Mouse (Mus musculus) thymus, adult 2 months (tissue): ENCODE measurements around the gene Rptor. TPM values are rescaled to one million over a fixed set of nuclear protein-coding genes. Genes with fewer than 3 reads are reported as not detected.
A peak's percentile ranks its signal among the peaks of the same experiment; 100 is the strongest.

Source experiments
- DNase-seq: peaks from one replicate; pipeline ENCODE4 v3.0.0; 2021
- H3K27ac ChIP-seq: fragments of 200-500 bp; 2 replicates; pipeline ENCODE4 v1.5.1; 2012; ENCODE audit warnings: low read length, control low read depth; ENCODE audit not compliant: control insufficient read depth, insufficient read depth
- H3K27me3 ChIP-seq: fragments of 200-500 bp; 2 replicates; pipeline ENCODE4 v1.6.1; 2012; ENCODE audit warnings: mild to moderate bottlenecking, low read length, moderate library complexity, mixed read lengths; ENCODE audit not compliant: control insufficient read depth, insufficient read depth
- H3K36me3 ChIP-seq: fragments of 200-500 bp; 2 replicates; pipeline ENCODE4 v1.6.1; 2012; ENCODE audit warnings: mild to moderate bottlenecking, low read length, moderate library complexity; ENCODE audit not compliant: control insufficient read depth, insufficient read depth
- H3K4me1 ChIP-seq: fragments of 200-500 bp; replicated peaks from 2 replicates; pipeline ENCODE4 v1.6.1; 2012; ENCODE audit warnings: low read length; ENCODE audit not compliant: control insufficient read depth, insufficient read depth
- H3K4me3 ChIP-seq: fragments of 200-500 bp; 2 replicates; pipeline ENCODE4 v1.5.1; 2012; ENCODE audit warnings: mild to moderate bottlenecking, low read length, control low read depth, moderate library complexity; ENCODE audit not compliant: control insufficient read depth, insufficient read depth
- CTCF ChIP-seq: fragments of 200-500 bp; IDR thresholded peaks from 2 replicates; pipeline ENCODE4 v1.5.1; 2012; ENCODE audit warnings: mild to moderate bottlenecking, control low read depth, low read length, moderate library complexity, borderline replicate concordance; ENCODE audit not compliant: control insufficient read depth, poor library complexity, insufficient read depth; ENCODE audit errors: extremely low read depth
- POLR2A ChIP-seq: fragments of 200-500 bp; IDR thresholded peaks from 2 replicates; pipeline ENCODE4 v1.6.1; 2012; ENCODE audit warnings: mild to moderate bottlenecking, low read length, control low read depth, moderate library complexity; ENCODE audit not compliant: control insufficient read depth, poor library complexity, insufficient read depth; ENCODE audit errors: extremely low read depth
- WGBS: fragments of 180-500 bp; shearing (Covaris S2); methylation state at CpG from one replicate; pipeline ENCODE4 v1.1.7; 2018; 5-methylcytosine and 5-hydroxymethylcytosine counted together
- polyA plus RNA-seq: library from polyadenylated mRNA; depleted of rRNA; stranded (reverse); fragments of >200 nt; gene quantifications from 2 replicates; pipeline ENCODE4 v1.2.3, GENCODE M21; 2012

The Rptor gene
- polyA plus RNA-seq, 1 experiment = 58.7 TPM

GRCm38 (mm10) chr11:119788488-119788887, 185.8 kb downstream of the Rptor start:
- WGBS = 96% methylated on average over 7 of the region's 7 CpGs
- H3K4me3 ChIP-seq = no peak overlapping the region
- DNase-seq = no peak
- H3K36me3 ChIP-seq = no peaks in the 10 kb centered on the region
- no peak overlapping the region for H3K27ac ChIP-seq
- peaks cover 5% of the 10 kb centered on the region; the same call in 1 of the 2 replicates for H3K4me1 ChIP-seq
- H3K27me3 ChIP-seq = no peaks in the 10 kb centered on the region
- TF ChIP-seq CTCF (no peak), POLR2A (no peak)

DNA sequence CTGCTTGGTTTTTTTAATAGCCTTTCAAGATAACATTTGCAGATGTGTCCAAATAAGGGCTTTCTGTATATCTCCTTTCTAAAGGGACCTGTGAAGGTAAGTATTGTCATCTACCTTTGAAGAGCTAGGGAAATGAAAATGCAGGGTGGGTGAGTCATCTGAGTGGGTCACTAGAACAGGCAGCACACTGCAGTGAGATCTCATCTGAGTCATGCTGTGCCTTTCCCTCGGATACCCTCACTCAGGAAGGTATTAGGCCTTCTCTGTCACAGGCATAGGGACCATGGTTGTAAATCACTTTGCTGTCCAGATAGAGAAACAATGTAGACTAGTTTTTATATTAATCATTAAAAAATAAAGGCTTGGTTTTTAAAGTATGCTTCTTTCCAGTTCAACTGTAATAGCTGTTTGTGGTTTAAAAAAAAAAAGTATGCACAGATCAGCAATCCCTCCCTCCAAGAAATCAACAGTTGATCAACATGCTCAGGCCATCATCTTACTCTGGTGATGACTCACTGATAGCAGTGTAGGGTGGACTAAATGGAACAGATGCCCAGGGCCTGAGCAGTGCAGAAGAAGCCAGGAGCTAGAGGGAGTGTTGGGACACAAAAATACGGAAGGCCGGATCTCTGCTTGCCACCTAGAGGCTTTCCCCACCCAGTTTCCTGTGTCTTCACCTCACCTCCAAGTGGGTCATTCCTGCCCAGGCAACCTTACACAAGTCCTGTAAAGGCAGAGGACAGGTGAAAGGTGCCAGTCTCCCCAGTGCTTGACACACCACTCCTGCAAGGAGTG, 186.4 kb downstream of the Rptor start:
- TF ChIP-seq POLR2A (no peak), CTCF (no peak)
- no peak overlapping the region for H3K4me3 ChIP-seq
- no peaks in the 10 kb centered on the region for H3K27me3 ChIP-seq
- DNase-seq = no peak
- WGBS = 93% methylated on average over 3 of the region's 3 CpGs
- no peaks in the 10 kb centered on the region for H3K36me3 ChIP-seq
- peaks cover 5% of the 10 kb centered on the region; the same call in 1 of the 2 replicates for H3K4me1 ChIP-seq
- no peak overlapping the region for H3K27ac ChIP-seq

- no peak for DNase-seq
- H3K27me3 ChIP-seq = no peaks in the 10 kb centered on the region
- H3K36me3 ChIP-seq = no peaks in the 10 kb centered on the region
- H3K4me3 ChIP-seq = no peak overlapping the region
- peaks cover 18% of the 10 kb centered on the region for H3K4me1 ChIP-seq
- WGBS = 93% methylated on average over 10 of the region's 10 CpGs
- TF ChIP-seq POLR2A (no peak), CTCF (no peak)
- H3K27ac ChIP-seq = no peak overlapping the region
These were observed 189.3 kb downstream of the Rptor start for GRCm38 (mm10) chr11:119791923-119792564.

- Histone ChIP-seq H3K27me3 (no peaks in the 10 kb centered on the region), H3K27ac (no peak overlapping the region), H3K4me1 (peaks cover 20% of the 10 kb centered on the region), H3K4me3 (no peak overlapping the region), H3K36me3 (no peaks in the 10 kb centered on the region)
- 89% methylated on average over 6 of the region's 6 CpGs for WGBS
- TF ChIP-seq POLR2A = no peak
- no peak for TF ChIP-seq CTCF
- DNase-seq = no peak
These were observed 190.7 kb downstream of the Rptor start for GRCm38 (mm10) chr11:119793378-119793777.

- 100% methylated on average over 1 of the region's 1 CpGs for WGBS
- no peak for DNase-seq
These were observed 191.3 kb downstream of the Rptor start for GRCm38 (mm10) chr11:119794020-119794419.

GRCm38 (mm10) chr11:119794671-119795070, 192.0 kb downstream of the Rptor start:
- no peaks in the 10 kb centered on the region for H3K27me3 ChIP-seq
- H3K36me3 ChIP-seq = no peaks in the 10 kb centered on the region
- 90% methylated on average over 6 of the region's 6 CpGs for WGBS
- TF ChIP-seq CTCF (no peak), POLR2A (no peak)
- no peak overlapping the region for H3K27ac ChIP-seq
- H3K4me3 ChIP-seq = no peak overlapping the region
- no peak for DNase-seq
- H3K4me1 ChIP-seq = peaks cover 24% of the 10 kb centered on the region

More at GRCm38 (mm10) chr11:119794020-119794419, 191.3 kb downstream of the Rptor start:
- Histone ChIP-seq H3K27me3 (no peaks in the 10 kb centered on the region), H3K27ac (no peak overlapping the region), H3K4me1 (peaks cover 20% of the 10 kb centered on the region), H3K36me3 (no peaks in the 10 kb centered on the region), H3K4me3 (no peak overlapping the region)
- TF ChIP-seq CTCF (no peak), POLR2A (no peak)

DNA sequence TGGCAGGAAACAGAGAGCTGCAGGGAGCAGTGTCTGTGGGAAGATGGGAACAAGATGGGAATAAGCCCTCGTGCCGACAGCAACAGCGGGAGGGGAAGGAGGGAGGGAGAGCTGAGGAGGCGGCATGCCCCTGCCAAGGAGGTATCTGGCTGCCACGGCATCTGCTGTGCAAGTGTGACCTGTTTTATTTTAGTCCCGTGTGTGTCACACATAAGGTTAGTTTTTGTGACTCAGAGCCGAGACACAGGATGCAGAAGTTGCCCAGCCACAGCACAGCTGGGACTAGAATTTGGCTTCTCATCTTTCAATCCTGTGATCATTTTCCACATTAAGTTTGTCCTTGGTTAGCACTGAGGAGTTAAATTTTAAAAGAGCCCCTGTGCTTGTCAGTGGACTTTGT, 193.7 kb downstream of the Rptor start:
- Histone ChIP-seq H3K36me3 (no peaks in the 10 kb centered on the region), H3K27ac (peak overlapping the region; percentile 48; the same call in 1 of the 2 replicates), H3K4me3 (no peak overlapping the region), H3K4me1 (peaks cover 26% of the 10 kb centered on the region), H3K27me3 (no peaks in the 10 kb centered on the region)
- WGBS = 72% methylated on average over 7 of the region's 7 CpGs
- no peak for DNase-seq
- TF ChIP-seq CTCF (no peak), POLR2A (no peak)
